Mouse (Mus musculus) lung, adult 2 months (tissue): Measurements from ENCODE around the gene Hspa12a.

ENCODE experiments used
- CTCF ChIP-seq: fragments of 200-500 bp; IDR thresholded peaks from 2 replicates; pipeline ENCODE4 v1.5.1; 2011; ENCODE audit warnings: mild to moderate bottlenecking, low read length, control low read depth; ENCODE audit not compliant: insufficient read depth
- POLR2A ChIP-seq: fragments of 200-500 bp; IDR thresholded peaks from 2 replicates; pipeline ENCODE4 v1.6.1; 2011; ENCODE audit warnings: low read depth, mild to moderate bottlenecking, control low read depth, low read length, borderline replicate concordance; ENCODE audit errors: extremely low read depth

GRCm38 (mm10) chr19:58808864-58809263 is 134.6 kb downstream of the Hspa12a start:
- TF ChIP-seq CTCF: no peak
- TF ChIP-seq POLR2A: no peak
